Mouse (Mus musculus) macrophage (primary cell): ENCODE data around the gene Bricd5. TPM values are rescaled to one million over a fixed set of nuclear protein-coding genes. Genes with fewer than 3 reads are reported as not detected.

Experiments
- H3K27ac ChIP-seq: fragments of 350-480 bp; formaldehyde crosslinking; 2 replicates; pipeline ENCODE4 v1.9.0; 2021
- H3K36me3 ChIP-seq: fragments of 350-480 bp; formaldehyde crosslinking; 2 replicates; pipeline ENCODE4 v1.9.0; 2021; ENCODE audit errors: inconsistent target
- H3K4me3 ChIP-seq: fragments of 350-480 bp; formaldehyde crosslinking; 2 replicates; pipeline ENCODE4 v1.9.0; 2021; ENCODE audit errors: inconsistent target
- H3K79me2 ChIP-seq: fragments of 350-480 bp; formaldehyde crosslinking; 2 replicates; pipeline ENCODE4 v1.9.0; 2021; ENCODE audit errors: inconsistent target
- WGBS: methylation state at CpG from one replicate; pipeline ENCODE4 v1.1.7; 2026; ENCODE audit warnings: inconsistent platforms; ENCODE audit not compliant: missing documents; 5-methylcytosine and 5-hydroxymethylcytosine counted together
- polyA plus RNA-seq: library from polyadenylated mRNA; stranded (reverse); fragments of 250-400 nt; gene quantifications from 3 replicates; pipeline ENCODE4 v1.2.4, GENCODE M21; 2018; ENCODE audit warnings: inconsistent platforms

Bricd5 gene
- polyA plus RNA-seq, 1 experiment from 2014 or later: not detected

DNA sequence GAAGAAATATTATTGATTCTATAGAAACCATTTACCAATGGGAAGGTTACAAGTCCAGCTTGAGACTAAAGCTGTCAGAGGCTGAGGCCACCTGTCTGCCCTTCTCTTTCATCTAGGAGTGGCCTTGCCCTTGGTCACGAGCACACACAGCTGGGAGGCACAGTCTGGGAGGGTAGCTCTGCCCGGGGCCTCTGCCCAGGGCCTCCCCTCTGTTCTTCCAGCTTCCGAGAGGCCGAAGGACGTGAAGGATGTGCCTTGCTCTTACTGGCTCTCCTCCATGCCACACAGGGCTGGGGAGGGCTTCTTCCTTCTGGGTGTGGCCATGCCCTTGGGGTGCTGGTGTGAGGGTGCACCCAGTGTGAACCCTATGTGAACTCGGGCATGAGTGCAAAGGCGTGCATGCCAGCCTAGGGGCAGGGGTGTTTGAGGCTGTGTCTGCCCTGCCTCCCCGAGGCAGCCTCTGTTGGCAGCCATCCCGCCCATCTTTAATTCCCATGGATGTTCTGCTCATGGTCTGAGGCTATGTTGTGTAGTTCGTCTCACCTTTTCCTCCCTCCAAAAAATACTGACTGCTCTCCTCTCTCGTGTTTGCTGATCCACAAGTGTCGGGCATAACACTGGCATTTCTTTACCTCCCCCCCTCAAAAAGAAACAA, 34.2 kb downstream of the Bricd5 start:
- Histone ChIP-seq H3K36me3 (peaks cover 47% of the 10 kb centered on the region), H3K27ac (no peak overlapping the region), H3K79me2 (no peaks in the 10 kb centered on the region), H3K4me3 (no peak overlapping the region)
- 96% methylated on average over 12 of the region's 12 CpGs for WGBS

DNA sequence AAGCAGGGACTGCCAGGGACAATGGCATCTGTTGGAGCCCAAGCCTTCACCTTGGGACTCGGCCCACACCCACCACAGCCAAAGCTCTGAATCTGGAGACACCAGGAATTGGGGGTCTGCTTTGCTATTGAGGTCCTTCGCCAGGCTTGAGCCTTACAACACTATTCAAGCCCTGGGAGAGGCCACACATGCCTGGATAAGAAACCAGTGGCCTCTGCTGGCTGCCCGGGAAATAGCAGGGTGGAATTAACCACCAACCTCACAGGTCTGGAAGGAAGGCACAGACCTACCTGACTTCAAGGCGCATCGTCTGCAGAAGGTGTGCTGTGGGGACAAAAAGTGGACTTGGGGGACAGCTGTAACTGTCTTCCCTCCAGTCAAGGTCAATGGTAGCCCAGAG, 39.9 kb downstream of the Bricd5 start:
- 73% methylated on average over 5 of the region's 5 CpGs for WGBS
- peaks cover 93% of the 10 kb centered on the region for H3K36me3 ChIP-seq
- no peak overlapping the region for H3K27ac ChIP-seq
- no peaks in the 10 kb centered on the region for H3K79me2 ChIP-seq
- H3K4me3 ChIP-seq: no peak overlapping the region

GRCm38 (mm10) chr17:24514270-24515257, 40.9 kb downstream of the Bricd5 start:
- Histone ChIP-seq H3K4me3 (no peak overlapping the region), H3K27ac (no peak overlapping the region), H3K36me3 (peaks cover 89% of the 10 kb centered on the region), H3K79me2 (peaks cover 6% of the 10 kb centered on the region; the same call in 1 of the 2 replicates)
- WGBS: 96% methylated on average over 23 of the region's 24 CpGs

GRCm38 (mm10) chr17:24520450-24520849, 46.8 kb downstream of the Bricd5 start:
- Histone ChIP-seq H3K4me3 (no peak overlapping the region), H3K79me2 (peaks cover 65% of the 10 kb centered on the region), H3K36me3 (peaks cover 36% of the 10 kb centered on the region), H3K27ac (no peak overlapping the region)
- 91% methylated on average over 4 of the region's 4 CpGs for WGBS

DNA sequence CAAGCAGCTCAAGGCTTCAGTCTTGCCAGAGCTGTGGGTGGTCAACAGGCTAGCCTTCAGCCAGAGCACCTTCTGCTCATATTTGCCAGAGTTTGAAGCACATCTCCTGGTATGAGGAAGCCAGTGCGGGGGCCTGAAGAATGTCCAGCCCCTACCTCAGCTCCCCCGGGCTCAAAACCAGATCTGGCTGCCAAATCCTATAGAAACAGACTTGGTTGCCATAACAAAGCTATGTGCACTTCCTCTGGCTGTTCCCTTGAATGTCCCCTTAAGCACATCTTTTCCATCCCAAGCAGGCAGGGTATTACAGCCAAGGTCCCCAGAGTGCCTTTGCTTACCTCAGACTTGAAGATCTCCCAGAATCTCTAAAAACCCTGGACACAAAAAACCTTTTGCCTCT, 51.0 kb downstream of the Bricd5 start:
- Histone ChIP-seq H3K36me3 (no peaks in the 10 kb centered on the region), H3K4me3 (no peak overlapping the region), H3K79me2 (peaks cover 92% of the 10 kb centered on the region), H3K27ac (no peak overlapping the region)
- 83% methylated on average over 2 of the region's 2 CpGs for WGBS

Other genes with a start within 250 kb of the Bricd5 start
- 1.3 to 5.7 TPM (median 3.2 TPM) in 3 replicates for gene Ccnf, start 222.4 kb upstream of the Bricd5 start, polyA plus RNA-seq
- gene Abca17, start 122.8 kb upstream of the Bricd5 start, polyA plus RNA-seq: 0.16 to 0.30 TPM (median 0.26 TPM) in 3 replicates
- 26.0 to 44.3 TPM (median 31.7 TPM) in 3 replicates for gene Abca3, start 121.9 kb upstream of the Bricd5 start, polyA plus RNA-seq
- gene Rnps1, start 59.3 kb upstream of the Bricd5 start, polyA plus RNA-seq: 59.5 to 100 TPM (median 80.3 TPM) in 3 replicates
- 10.4 to 30.9 TPM (median 23.5 TPM) in 3 replicates for gene Eci1, start 47.2 kb upstream of the Bricd5 start, polyA plus RNA-seq
- gene Dnase1l2, start 30.8 kb upstream of the Bricd5 start, polyA plus RNA-seq: 0.23 to 1.5 TPM (median 1.1 TPM) in 3 replicates
- gene E4f1, start 3.6 kb upstream of the Bricd5 start, polyA plus RNA-seq: 7.7 to 13.8 TPM (median 10.3 TPM) in 3 replicates
- 7.0 to 22.6 TPM (median 15.0 TPM) in 3 replicates for gene Pgp, start 3.5 kb upstream of the Bricd5 start, polyA plus RNA-seq
- gene Mlst8, start 5.2 kb downstream of the Bricd5 start, polyA plus RNA-seq: 10.9 to 13.2 TPM (median 11.6 TPM) in 3 replicates
- not detected in 3 replicates for gene Caskin1, start 14.7 kb downstream of the Bricd5 start, polyA plus RNA-seq
- gene Traf7, start 54.1 kb downstream of the Bricd5 start, polyA plus RNA-seq: 42.9 to 61.3 TPM (median 48.4 TPM) in 3 replicates
- gene Rab26, start 60.3 kb downstream of the Bricd5 start, polyA plus RNA-seq: not detected in 3 replicates
- gene Pkd1, start 76.0 kb downstream of the Bricd5 start, polyA plus RNA-seq: 9.7 to 18.0 TPM (median 16.3 TPM) in 3 replicates
- gene Tsc2, start 158.7 kb downstream of the Bricd5 start, polyA plus RNA-seq: 33.7 to 43.4 TPM (median 35.5 TPM) in 3 replicates
- 3.1 to 5.8 TPM (median 3.7 TPM) in 3 replicates for gene Nthl1, start 158.8 kb downstream of the Bricd5 start, polyA plus RNA-seq
- 0.15 TPM in 1 of 3 replicates, not detected in the others for gene Slc9a3r2, start 176.4 kb downstream of the Bricd5 start, polyA plus RNA-seq
- not detected in 3 replicates for gene Npw, start 184.6 kb downstream of the Bricd5 start, polyA plus RNA-seq
- gene Zfp598, start 195.8 kb downstream of the Bricd5 start, polyA plus RNA-seq: 8.0 to 14.3 TPM (median 12.2 TPM) in 3 replicates
- 0.14 to 0.76 TPM (median 0.19 TPM) in 3 replicates for gene Syngr3, start 216.1 kb downstream of the Bricd5 start, polyA plus RNA-seq
- gene Gfer, start 222.3 kb downstream of the Bricd5 start, polyA plus RNA-seq: 16.2 to 28.0 TPM (median 20.3 TPM) in 3 replicates
- 0.50 to 3.8 TPM (median 0.72 TPM) in 3 replicates for gene Noxo1, start 222.3 kb downstream of the Bricd5 start, polyA plus RNA-seq
- 10.6 to 22.6 TPM (median 18.7 TPM) in 3 replicates for gene Tbl3, start 233.8 kb downstream of the Bricd5 start, polyA plus RNA-seq
- not detected in 3 replicates for gene Rnf151, start 244.2 kb downstream of the Bricd5 start, polyA plus RNA-seq
- gene Rps2, start 244.2 kb downstream of the Bricd5 start, polyA plus RNA-seq: 612 to 1,759 TPM (median 1,226 TPM) in 3 replicates